ENCODE assay signal across 8 mouse cellular contexts in the genomic region with DNA sequence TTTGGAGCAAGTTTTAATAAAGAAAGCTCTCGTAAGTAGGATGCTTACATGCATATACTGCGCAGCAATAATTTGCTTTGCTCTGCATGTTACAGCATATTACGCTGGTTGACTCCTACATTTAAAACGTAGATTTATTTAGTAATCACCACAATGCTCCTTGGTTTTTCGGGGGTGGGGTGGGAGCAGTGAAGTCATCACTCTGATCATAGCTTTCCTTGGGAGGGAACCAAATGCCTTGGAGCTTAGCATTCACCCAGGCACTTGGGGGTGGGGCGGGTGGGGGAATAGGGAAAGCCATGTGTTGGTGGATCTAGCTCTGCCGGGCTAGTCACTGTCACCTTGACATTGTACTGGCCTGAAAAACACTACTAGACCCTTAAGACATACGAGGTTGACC. TPM values are rescaled to one million over a fixed set of nuclear protein-coding genes. Genes with fewer than 3 reads are reported as not detected.
DNase-seq lines count a peak whose midpoint lies in the region; ATAC-seq and TF ChIP-seq lines count a peak whose summit lies in the region.

No protein-coding gene starts in this region.

- peaks cover 78% of the 10 kb centered on the region for H3K27me3 ChIP-seq in heart, embryonic 13.5 days (replicated peaks)
- H3K27me3 ChIP-seq in midbrain, embryonic 10.5 days (ENCODE audit: low read depth, poor library complexity, severe bottlenecking), result peaks cover 95% of the 10 kb centered on the region
- peaks cover 57% of the 10 kb centered on the region for H3K27me3 ChIP-seq in midbrain, postnatal 0 days (ENCODE audit: insufficient read depth, low read length)
- H3K27me3 ChIP-seq in intestine, embryonic 16.5 days (replicated peaks; ENCODE audit: control insufficient read depth, insufficient read depth, low read length), result peaks cover 53% of the 10 kb centered on the region
- H3K27me3 ChIP-seq in neural tube, embryonic 15.5 days (replicated peaks), result peaks cover 50% of the 10 kb centered on the region

- peak overlapping the region; percentile 69 for H3K4me3 ChIP-seq in heart, embryonic 13.5 days
- peak overlapping the region; percentile 66; the same call in 1 of the 2 replicates for H3K4me3 ChIP-seq in midbrain, embryonic 10.5 days
- no peak overlapping the region for H3K4me3 ChIP-seq in midbrain, postnatal 0 days (ENCODE audit: low read depth, low read length)
- no peak overlapping the region for H3K4me3 ChIP-seq in intestine, embryonic 16.5 days (ENCODE audit: low read length)
- no peak overlapping the region for H3K4me3 ChIP-seq in neural tube, embryonic 15.5 days (replicated peaks)

- no peak overlapping the region for H3K9ac ChIP-seq in heart, embryonic 13.5 days
- no peak overlapping the region for H3K9ac ChIP-seq in midbrain, postnatal 0 days (replicated peaks; ENCODE audit: low read length, poor library complexity, severe bottlenecking)
- H3K9ac ChIP-seq in intestine, embryonic 16.5 days (ENCODE audit: low read depth, low read length), result no peak overlapping the region
- no peak overlapping the region for H3K9ac ChIP-seq in neural tube, embryonic 15.5 days (replicated peaks)

- ATAC-seq in heart, embryonic 13.5 days (ENCODE audit: extremely low read depth, insufficient number of reproducible peaks, low FRiP score, low TSS enrichment), result no peak
- no peak for ATAC-seq in midbrain, postnatal 0 days (ENCODE audit: low FRiP score)
- ATAC-seq in intestine, embryonic 16.5 days, result no peak
- ATAC-seq in neural tube, embryonic 15.5 days (ENCODE audit: low FRiP score), result no peak

- peak overlapping the region; percentile 93 for H3K4me2 ChIP-seq in heart, embryonic 13.5 days
- H3K4me2 ChIP-seq in midbrain, postnatal 0 days (ENCODE audit: low read depth, low read length, poor library complexity, severe bottlenecking), result no peak overlapping the region
- peak overlapping the region; percentile 98; the same call in 1 of the 2 replicates for H3K4me2 ChIP-seq in intestine, embryonic 16.5 days (ENCODE audit: low read depth, low read length)
- H3K4me2 ChIP-seq in neural tube, embryonic 15.5 days, result peak overlapping the region; percentile 89; the same call in 1 of the 2 replicates

- no peak overlapping the region for H3K27ac ChIP-seq in heart, embryonic 13.5 days (replicated peaks)
- no peak overlapping the region for H3K27ac ChIP-seq in midbrain, embryonic 10.5 days (replicated peaks)
- H3K27ac ChIP-seq in midbrain, postnatal 0 days (ENCODE audit: low read depth, low read length), result no peak overlapping the region
- H3K27ac ChIP-seq in intestine, embryonic 16.5 days (ENCODE audit: low read length), result no peak overlapping the region
- no peak overlapping the region for H3K27ac ChIP-seq in neural tube, embryonic 15.5 days (replicated peaks)

- H3K36me3 ChIP-seq in heart, embryonic 13.5 days, result no peaks in the 10 kb centered on the region
- no peaks in the 10 kb centered on the region for H3K36me3 ChIP-seq in midbrain, embryonic 10.5 days
- no peaks in the 10 kb centered on the region for H3K36me3 ChIP-seq in midbrain, postnatal 0 days (ENCODE audit: insufficient read depth, low read length)
- no peaks in the 10 kb centered on the region for H3K36me3 ChIP-seq in intestine, embryonic 16.5 days (ENCODE audit: control insufficient read depth, insufficient read depth, low read length)
- H3K36me3 ChIP-seq in neural tube, embryonic 15.5 days, result no peaks in the 10 kb centered on the region

- H3K9me3 ChIP-seq in heart, embryonic 13.5 days, result no peaks in the 10 kb centered on the region
- H3K9me3 ChIP-seq in midbrain, embryonic 10.5 days (replicated peaks), result no peaks in the 10 kb centered on the region
- H3K9me3 ChIP-seq in midbrain, postnatal 0 days (ENCODE audit: low read length), result no peaks in the 10 kb centered on the region
- H3K9me3 ChIP-seq in intestine, embryonic 16.5 days (ENCODE audit: control insufficient read depth, low read length), result no peaks in the 10 kb centered on the region
- no peaks in the 10 kb centered on the region for H3K9me3 ChIP-seq in neural tube, embryonic 15.5 days (replicated peaks)

- WGBS in heart, embryonic 13.5 days, result 3% methylated on average over 8 of the region's 8 CpGs
- 2% methylated on average over 8 of the region's 8 CpGs for WGBS in midbrain, embryonic 10.5 days
- 2% methylated on average over 8 of the region's 8 CpGs for WGBS in midbrain, postnatal 0 days
- 8% methylated on average over 8 of the region's 8 CpGs for WGBS in intestine, embryonic 16.5 days
- 2% methylated on average over 8 of the region's 8 CpGs for WGBS in neural tube, embryonic 15.5 days

- no peak for TF ChIP-seq CTCF in midbrain, postnatal 0 days (IDR thresholded peaks at IDR 0.05)

- DNase-seq in heart, adult 18-20 months, result no peak
- no peak for DNase-seq in midbrain, embryonic 10.5 days (ENCODE audit: low spot score)
- no peak for DNase-seq in midbrain, postnatal 0 days (ENCODE audit: low spot score)
- no peak for DNase-seq in urinary bladder, adult 2 months (ENCODE audit: low spot score)
- DNase-seq in frontal cortex, postnatal 14 days (ENCODE audit: low spot score in 2 of 2), result no peak

- H3K4me1 ChIP-seq in heart, embryonic 13.5 days, result peaks cover 24% of the 10 kb centered on the region
- peaks cover 33% of the 10 kb centered on the region for H3K4me1 ChIP-seq in midbrain, embryonic 10.5 days
- H3K4me1 ChIP-seq in midbrain, postnatal 0 days (ENCODE audit: insufficient read depth, low read length), result peaks cover 6% of the 10 kb centered on the region; the same call in 1 of the 2 replicates
- H3K4me1 ChIP-seq in intestine, embryonic 16.5 days (ENCODE audit: control insufficient read depth, insufficient read depth, low read length), result peaks cover 15% of the 10 kb centered on the region
- peaks cover 24% of the 10 kb centered on the region for H3K4me1 ChIP-seq in neural tube, embryonic 15.5 days

RNA-seq across cellular contexts. Expression of a gene that starts 1.3 kb away (rescaled TPM):
- polyA plus RNA-seq in heart, embryonic 13.5 days (2015; fragmentation: Nextera tagmentation; extraction: Ambion mirVana), result 0.17 TPM in 1 of 2 replicates, not detected in the other
- under 1 TPM in 1 of 2 experiments, not detected in 1; 0.55 TPM for total RNA-seq in heart, adult 18-20 months (2021)
- 0.10 and 0.51 TPM in 2 replicates for polyA plus RNA-seq in midbrain, embryonic 10.5 days (2016; fragmentation: Nextera tagmentation; extraction: Ambion mirVana)
- not detected in 2 replicates for total RNA-seq in midbrain, postnatal 0 days (2014; rRNA removed)
- polyA plus RNA-seq in midbrain, postnatal 0 days (2015; fragmentation: Nextera tagmentation; extraction: Ambion mirVana), result not detected in 2 replicates
- 0.07 TPM in 1 of 2 replicates, not detected in the other for polyA plus RNA-seq in intestine, embryonic 16.5 days (2015; fragmentation: Nextera tagmentation; extraction: Ambion mirVana)
- 0.06 TPM in 1 of 2 replicates, not detected in the other for polyA plus RNA-seq in neural tube, embryonic 15.5 days (2015; fragmentation: Nextera tagmentation; extraction: Ambion mirVana)
- 0.32 and 0.34 TPM in 2 replicates for polyA plus RNA-seq in urinary bladder, adult 2 months (2012; rRNA removed)

RNA-seq across cellular contexts. Expression of a gene that starts 18.3 kb away (rescaled TPM):
- 11.5 and 12.8 TPM in 2 replicates for polyA plus RNA-seq in heart, embryonic 13.5 days (2015; fragmentation: Nextera tagmentation; extraction: Ambion mirVana)
- total RNA-seq in heart, adult 18-20 months (2021), result 10 to 100 TPM; 59.2 to 63.0 TPM
- 25.5 and 26.6 TPM in 2 replicates for polyA plus RNA-seq in midbrain, embryonic 10.5 days (2016; fragmentation: Nextera tagmentation; extraction: Ambion mirVana)
- 49.1 and 64.4 TPM in 2 replicates for total RNA-seq in midbrain, postnatal 0 days (2014; rRNA removed)
- polyA plus RNA-seq in midbrain, postnatal 0 days (2015; fragmentation: Nextera tagmentation; extraction: Ambion mirVana), result 11.5 and 13.1 TPM in 2 replicates
- 12.0 and 12.5 TPM in 2 replicates for polyA plus RNA-seq in intestine, embryonic 16.5 days (2015; fragmentation: Nextera tagmentation; extraction: Ambion mirVana)
- polyA plus RNA-seq in neural tube, embryonic 15.5 days (2015; fragmentation: Nextera tagmentation; extraction: Ambion mirVana), result 18.1 and 19.8 TPM in 2 replicates
- polyA plus RNA-seq in urinary bladder, adult 2 months (2012; rRNA removed), result 25.3 TPM in 2 replicates

RNA-seq across cellular contexts. Expression of a gene that starts 23.0 kb away (rescaled TPM):
- polyA plus RNA-seq in heart, embryonic 13.5 days (2015; fragmentation: Nextera tagmentation; extraction: Ambion mirVana), result 164 and 184 TPM in 2 replicates
- total RNA-seq in heart, adult 18-20 months (2021), result 100 to 1,000 TPM in 1 of 2 experiments, 10 to 100 TPM in 1; 98.5 to 115 TPM
- 82.0 and 101 TPM in 2 replicates for polyA plus RNA-seq in midbrain, embryonic 10.5 days (2016; fragmentation: Nextera tagmentation; extraction: Ambion mirVana)
- 128 and 139 TPM in 2 replicates for total RNA-seq in midbrain, postnatal 0 days (2014; rRNA removed)
- polyA plus RNA-seq in midbrain, postnatal 0 days (2015; fragmentation: Nextera tagmentation; extraction: Ambion mirVana), result 187 and 193 TPM in 2 replicates
- polyA plus RNA-seq in intestine, embryonic 16.5 days (2015; fragmentation: Nextera tagmentation; extraction: Ambion mirVana), result 232 and 238 TPM in 2 replicates
- 192 and 193 TPM in 2 replicates for polyA plus RNA-seq in neural tube, embryonic 15.5 days (2015; fragmentation: Nextera tagmentation; extraction: Ambion mirVana)
- 115 and 131 TPM in 2 replicates for polyA plus RNA-seq in urinary bladder, adult 2 months (2012; rRNA removed)

Comparison
In these comparisons a context has a peak if more than half of its experiments do, and no peak if none do; other contexts are left out.
1. H3K4me3 ChIP-seq: peak in heart, embryonic 13.5 days (single experiment) and midbrain, embryonic 10.5 days (single experiment); none in midbrain, postnatal 0 days (single experiment), intestine, embryonic 16.5 days (single experiment) and neural tube, embryonic 15.5 days (single experiment).